Mouse (Mus musculus) hematopoietic stem cell, adult 5-6 weeks (primary cell): Measurements from ENCODE around the gene Uckl1. TPM values are rescaled to one million over a fixed set of nuclear protein-coding genes. Genes with fewer than 3 reads are reported as not detected.

ENCODE experiments used
- ATAC-seq, 2 experiments: fragments of 125-278 bp in 1 of 2; replicated peaks in 1 of 2; 2 replicates each; pipeline ENCODE4 v1.8.0; 2016 to 2017; ENCODE audit warnings: inconsistent platforms in 2 of 2, mild to moderate bottlenecking in 2 of 2, moderate number of reproducible peaks in 2 of 2, low read depth in 1 of 2, moderate TSS enrichment in 1 of 2; ENCODE audit not compliant: low FRiP score in 2 of 2, poor library complexity in 2 of 2, severe bottlenecking in 2 of 2, insufficient read depth in 1 of 2, low TSS enrichment in 1 of 2
- total RNA-seq: library from RNA; stranded (forward); fragments of 172-1452, 232-1000 nt; gene quantifications from 2 replicates; pipeline ENCODE4 v1.2.3, GENCODE M21; 2017

The Uckl1 gene
- total RNA-seq, 1 experiment from 2014 or later, result 66.1 TPM

DNA sequence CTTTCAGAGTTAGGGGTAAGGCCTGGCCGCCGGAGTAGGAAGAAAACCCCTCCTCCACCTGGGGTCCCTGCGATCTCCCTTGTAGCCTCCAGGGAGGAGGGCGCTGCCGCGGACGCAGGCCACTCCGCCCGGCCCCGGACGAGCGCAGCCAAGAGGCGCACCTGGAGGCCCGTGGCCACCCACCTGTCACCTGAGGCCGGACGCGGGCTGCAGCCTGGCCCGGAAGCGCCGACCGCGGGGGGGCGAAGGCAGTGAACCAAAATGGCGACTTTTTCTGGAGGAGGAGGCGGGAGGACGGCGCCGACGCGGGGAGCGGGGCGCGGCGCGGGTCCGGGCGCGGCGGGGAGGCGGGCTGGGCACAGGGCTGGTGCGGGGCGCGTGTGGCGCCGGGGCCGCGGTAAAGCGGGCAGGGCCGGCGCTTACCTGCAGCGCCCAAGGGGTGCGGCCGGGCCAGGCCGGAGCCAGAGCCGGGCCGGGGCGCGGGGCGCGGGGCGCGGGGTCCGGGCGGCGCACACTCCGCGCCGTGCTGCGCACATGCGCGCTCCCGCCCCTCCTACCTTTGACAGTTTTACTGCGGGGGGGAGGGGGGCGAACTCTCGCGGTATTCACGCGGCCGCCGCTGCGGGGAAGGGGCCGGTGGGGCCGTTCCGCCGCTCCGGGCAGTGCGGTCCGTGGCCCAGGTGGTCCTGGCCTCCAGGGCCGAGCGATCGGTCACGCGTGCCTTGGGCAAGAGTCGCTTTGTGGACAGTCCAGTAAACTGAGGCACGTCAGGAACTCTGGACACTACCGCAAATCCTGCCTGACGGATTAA lies 7.7 kb upstream of the Uckl1 start, which contains the start of gene Zfp512b:
Gene Zfp512b, minus strand, starts transcription at position 573 of the 811 bp plus-strand sequence.
- peak in 1 of 2 experiments; percentile 24; a peak in 2 of 4 replicates for ATAC-seq

DNA sequence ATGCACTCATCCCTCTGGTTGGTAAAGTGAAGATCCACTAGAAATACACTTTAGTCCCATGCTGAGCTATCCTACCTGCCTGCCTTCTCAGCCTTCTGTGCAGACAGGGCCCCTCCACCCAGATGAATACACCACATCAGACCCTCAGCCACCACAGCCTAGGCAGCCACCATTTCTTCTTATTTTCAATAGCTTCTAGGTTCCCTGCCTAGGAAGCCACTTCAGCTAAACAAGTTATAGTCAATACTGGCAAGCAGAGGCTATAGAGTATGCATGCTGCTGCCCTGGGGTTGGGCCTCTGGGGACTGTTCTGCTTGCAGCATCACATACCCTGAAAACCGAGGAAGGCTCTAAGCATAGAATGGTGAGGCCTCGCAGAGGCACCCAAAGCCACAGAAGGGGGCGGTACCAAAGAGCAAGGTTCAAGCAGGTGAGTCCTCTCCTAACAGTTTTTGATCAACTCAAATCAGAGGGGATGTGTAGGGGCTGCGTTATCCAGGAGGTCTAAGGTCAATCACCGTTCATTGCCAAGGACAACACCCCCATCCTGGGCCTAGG lies 6.9 kb upstream of the Uckl1 start, which contains the start of gene Prpf6:
Gene Prpf6, plus strand, starts transcription at position 341 of the 558 bp plus-strand sequence.
- ATAC-seq, result no peak

DNA sequence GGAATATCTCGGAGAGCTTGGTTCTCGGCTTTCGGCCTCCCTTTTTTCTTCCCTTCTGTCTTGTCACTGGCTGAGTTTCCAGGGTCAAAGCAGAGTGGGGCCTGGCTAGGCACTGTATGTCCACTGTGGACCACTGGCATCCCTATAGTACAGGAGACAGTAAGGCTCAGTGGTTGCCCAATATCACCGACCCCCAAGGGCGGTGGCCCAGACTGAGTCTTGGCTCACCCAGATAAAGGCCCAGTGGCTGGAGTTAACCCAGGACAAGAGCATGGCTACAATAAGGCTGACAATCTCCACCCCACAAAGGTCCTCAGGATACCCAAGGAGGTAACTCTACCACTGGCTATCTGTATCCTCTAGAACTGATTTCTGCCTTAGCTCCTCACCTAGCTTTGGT lies 5.8 kb upstream of the Uckl1 start:
- no peak for ATAC-seq

DNA sequence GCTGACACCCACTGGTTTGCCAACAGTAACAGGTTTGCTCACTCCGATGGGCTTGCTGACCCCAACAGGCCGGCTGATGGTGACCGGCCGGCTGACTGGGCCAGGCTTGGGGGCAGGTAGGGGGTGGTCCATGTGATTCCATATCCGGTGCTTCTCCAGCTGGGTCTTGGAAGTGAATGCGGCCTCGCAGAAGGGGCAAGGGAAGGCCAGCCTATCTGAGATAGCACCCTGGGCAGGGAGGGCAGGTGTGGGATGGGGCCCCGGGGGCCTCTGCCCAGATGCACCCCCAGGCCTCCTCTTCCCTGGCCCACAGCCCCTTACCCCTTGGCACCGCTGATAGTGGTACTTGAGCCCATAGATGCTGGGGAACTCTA lies 5.0 kb upstream of the Uckl1 start:
- ATAC-seq, result no peak

DNA sequence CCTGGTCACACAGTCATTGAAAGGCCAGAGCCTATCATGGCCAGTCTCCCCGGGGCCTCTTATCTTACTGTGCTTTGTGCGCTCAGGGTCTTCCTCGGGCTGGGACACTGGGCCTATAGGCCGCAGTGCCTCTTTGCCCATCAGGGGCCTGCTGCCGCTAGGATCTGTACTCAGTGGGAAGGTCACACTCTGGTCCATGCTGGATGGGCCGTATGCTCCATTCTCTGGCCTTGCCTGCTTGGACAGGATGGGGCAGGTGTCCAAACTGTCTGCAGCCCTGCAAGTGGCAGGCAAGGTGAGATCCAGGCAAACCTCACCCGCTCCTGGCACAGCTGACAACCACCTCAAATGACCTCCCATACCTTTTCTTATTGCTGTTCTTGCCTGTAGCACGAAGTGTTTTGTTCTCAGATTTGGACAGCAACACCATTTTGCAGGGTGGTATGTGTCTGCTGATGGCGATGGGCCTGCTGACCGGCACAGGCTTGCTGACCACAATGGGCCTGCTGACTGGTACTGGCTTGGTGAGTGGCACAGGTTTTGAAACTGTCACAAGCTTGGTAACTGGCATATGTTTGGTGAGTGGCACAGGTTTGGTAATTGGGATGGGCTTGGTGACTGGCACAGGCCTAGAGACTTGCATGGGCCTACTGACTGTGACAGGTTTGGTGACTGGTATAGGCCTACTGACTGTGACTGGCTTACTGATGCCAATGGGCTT lies 4.5 kb upstream of the Uckl1 start:
- no peak for ATAC-seq

DNA sequence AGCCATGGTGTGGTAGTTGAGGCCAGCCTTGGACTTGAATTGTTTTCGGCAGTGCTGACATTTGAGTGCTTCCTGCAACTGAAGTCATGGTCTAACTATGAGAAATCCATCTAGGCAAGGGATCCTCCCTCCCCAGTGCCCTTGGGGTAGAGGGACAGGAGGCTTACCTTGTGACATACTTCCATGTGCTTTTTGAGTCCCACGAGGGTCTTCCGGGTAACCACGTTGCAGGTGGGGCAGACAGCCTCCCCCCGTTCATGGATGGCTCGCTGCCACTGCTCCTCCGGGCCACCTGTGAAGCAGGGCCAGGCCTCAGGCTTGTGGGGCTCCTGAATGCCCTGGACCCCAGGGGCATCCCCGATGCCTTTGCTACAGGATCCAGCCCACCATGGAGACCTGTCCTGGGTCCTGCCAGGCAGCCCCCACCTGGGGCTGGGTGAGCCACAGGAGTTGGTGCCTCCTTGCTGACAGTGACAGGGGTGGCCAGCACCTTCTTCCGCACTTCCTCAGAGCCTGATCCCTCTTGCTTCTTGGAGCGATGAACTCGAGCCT lies 3.6 kb upstream of the Uckl1 start:
- ATAC-seq, result no peak

DNA sequence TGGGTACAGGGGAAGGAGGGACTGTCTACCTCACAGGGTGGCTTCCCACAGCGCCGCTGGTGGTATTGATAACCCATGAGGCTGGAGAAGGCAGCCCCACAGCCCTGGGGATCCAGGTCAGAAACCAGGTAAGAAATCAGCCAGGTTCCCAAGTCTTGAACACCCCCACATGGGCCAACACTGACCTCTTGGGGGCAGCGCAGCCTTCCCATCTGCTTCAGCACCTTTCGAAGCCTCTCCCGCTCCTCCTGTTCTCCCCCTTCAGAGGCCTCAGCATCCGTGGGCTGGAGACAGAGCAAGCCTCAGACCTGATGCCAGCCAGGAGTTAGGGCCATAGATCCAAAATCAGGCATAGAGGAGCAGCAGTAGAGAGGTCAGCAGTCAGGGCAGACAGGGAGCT lies 3.1 kb upstream of the Uckl1 start:
- ATAC-seq, result no peak

DNA sequence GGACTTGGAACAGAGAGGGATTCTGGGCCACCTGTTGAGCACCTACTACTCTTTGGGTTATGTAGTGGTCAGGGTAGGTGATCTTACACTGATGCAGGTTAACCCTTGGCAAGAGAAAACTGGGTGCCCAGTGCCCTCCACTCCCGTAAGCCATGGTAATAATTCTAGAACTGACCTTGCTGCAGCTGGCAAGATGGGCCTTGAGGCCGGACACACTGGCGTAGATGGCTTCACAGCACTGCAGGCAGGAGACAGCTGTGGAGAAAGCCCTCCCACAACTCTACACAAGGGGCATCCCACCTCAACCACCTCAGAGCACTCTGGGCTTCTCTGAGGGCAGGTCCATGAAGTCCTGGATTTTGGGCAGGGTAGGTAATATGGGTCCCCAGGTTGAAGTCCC lies 1.4 kb upstream of the Uckl1 start:
- no peak for ATAC-seq

DNA sequence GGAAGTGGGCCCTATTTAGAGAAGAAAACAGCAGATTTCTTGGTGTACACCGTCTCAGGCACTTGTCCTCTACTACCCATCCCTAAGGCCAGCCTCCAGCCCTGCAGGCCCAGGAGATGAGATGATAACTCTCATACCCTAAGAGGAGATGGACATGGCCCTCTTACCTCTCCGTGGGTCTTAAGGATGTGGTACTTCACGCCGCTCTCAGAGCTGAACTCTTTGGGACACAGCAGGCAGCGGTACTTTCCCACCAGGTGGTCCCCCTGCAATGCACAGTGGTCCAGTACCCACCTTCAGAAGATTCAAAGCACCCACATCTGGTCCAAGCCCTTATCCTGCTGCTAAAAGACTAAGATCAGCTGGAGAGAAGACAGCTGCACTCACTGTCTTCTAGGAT lies 814 bp upstream of the Uckl1 start:
- no peak for ATAC-seq

DNA sequence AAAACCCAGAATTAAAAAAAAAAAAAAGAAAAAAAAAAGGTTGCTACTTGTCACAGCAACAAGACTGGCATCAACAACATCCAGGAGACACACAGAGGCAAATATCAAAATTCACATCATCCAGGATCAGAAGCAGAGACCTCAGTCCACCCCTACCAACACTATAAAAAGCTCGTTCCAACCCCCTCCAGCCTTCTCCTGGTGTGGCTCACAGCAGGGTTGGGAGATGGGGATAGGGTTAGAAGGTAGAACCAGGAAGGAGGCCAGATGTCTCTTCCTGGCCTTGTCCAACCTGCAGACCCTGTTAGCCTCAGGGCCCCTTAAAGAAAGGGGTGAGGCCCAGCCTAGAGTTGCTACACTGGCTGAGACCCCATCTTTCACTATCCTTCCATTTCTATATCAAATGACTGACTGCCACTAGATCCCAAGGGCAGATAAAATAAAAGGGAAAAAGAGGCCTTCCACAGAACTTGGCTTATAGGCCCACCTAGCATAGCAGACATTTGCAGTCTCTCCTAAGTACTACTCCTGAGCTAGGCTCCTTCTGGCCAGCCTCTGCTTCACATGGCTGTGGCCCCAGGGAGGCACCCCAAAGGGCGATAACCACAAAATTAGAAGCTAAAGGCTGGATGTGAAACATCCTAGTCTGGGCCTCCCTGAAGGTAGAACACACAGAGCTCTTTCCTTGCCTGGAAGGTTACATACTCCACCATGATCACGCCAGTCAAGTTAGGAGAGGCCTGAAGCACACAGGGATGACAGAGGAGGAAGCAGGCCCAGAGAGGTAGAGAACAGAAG lies 1.0 kb downstream of the Uckl1 start:
- no peak for ATAC-seq

DNA sequence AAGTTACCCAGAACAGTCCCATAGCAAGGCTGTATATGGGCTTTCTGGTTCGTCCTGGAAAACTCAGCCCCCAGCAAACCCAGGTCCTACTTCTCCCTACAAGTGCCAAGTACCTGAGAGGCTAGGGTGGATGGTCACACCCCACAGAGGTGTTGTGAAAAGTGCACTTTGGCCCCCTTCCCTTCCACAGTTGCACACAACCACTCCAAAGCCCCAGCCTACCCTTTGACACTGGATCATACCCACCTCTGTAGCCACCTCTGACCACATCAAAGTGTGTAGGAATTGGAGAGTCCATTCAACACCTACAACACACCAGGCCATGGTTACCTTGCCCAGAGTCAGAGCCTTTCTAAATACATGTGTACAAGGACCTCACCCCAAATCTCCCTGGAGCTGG lies 1.8 kb downstream of the Uckl1 start:
- ATAC-seq, result no peak

DNA sequence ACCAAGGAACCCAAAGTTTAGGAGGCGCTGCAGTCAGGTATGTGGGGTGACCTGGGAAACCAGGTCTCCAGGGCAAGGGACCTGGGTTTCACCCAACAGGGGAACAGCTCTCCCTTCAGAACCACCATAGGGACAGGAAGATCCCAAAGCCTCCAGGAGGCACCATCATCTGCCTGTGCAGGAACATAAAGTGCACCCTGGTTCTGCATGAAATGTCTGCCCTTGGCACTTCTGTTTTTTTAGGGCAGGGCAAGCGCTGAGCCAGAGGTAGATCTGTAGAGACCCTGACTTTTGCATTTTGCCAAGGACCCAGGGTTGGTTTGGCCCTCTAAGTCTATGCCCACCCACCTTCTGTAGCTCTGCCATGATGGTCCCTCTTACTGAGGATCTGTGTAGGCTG lies 2.3 kb downstream of the Uckl1 start:
- ATAC-seq, result no peak

DNA sequence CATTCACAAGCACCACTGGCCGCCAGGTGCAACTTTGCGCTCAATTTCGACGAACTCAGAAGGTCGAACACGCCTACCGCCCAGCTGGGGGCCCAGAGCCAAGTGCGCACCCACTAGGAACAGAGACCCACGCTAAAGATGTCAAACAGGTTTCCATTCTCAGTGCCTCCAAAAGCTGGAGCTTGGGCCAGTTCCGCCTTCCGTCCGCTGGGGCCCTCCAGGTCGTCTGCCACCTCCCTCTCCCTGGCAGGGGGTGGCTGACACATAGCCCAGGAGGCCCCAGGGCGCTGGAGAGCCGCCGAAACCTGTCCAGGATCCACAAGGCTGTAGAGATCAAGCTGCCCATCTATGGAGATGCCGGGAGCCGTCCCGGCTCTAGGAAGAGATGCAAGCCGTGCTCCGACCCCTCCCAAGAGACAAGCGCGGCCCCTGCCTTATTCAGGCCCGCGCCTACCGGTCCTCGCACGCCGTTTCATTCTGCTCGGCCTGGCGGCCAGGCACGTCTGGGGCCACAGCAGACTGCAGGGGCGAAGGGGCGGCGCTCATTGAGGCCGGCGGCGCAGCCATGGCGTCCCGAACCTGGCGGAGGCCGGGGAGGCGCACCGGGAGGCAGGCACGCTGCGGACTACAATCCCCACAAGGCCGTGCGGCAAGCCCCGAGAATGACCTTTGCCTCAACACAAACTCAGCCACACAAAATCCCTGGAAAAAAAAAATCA lies 3.1 kb downstream of the Uckl1 start:
- peak; percentile 48 to 66 for ATAC-seq

DNA sequence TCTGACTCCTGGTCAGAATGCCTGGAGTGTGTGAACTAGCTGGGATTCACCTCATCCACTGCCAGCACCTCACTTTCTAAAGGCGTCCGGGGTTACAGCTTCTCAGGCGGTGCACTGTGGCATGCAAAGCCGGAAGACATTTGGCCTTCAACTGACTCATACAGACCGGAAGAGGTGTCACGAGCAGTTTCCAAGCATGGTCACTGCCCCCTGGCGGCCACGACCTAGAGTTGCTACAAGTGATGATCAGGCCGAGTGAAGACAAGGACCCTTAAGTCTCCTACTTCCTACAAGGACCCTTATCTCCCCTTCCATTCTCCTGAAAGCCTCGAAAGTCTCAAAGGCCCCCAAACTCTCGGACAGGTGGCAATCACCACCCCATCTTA lies 3.7 kb downstream of the Uckl1 start:
- peak; percentile 89 to 90 for ATAC-seq

DNA sequence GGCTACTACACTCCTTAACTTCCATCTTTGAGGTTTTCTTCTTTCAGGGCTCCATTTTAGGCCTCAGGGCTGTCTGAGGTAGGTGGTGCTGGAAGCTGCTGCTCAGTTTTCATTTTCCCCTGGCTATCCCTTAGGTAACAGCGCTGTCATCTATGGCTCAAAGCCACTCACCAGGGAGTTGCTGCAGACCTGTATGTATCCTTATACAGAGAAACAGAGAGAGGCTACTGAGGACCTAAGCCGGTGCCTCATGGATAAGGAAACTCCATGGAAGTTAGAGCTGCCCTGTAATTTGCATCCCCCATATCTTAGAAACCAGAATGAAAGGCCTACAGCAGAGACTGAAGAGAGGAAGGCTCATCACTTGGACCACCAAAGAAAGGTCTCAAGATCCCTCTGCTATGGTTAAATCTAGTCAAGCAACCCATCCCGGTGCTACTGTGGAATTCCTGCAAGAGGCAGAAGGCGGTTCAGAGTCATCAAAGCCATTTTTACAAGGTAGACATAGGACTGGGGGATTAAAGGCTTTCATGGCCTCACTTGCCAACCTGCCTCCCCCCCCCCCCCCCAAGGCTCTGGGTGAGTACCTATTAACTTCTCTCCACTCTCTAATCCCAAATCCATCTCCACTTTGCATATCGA lies 4.4 kb downstream of the Uckl1 start:
- no peak for ATAC-seq

DNA sequence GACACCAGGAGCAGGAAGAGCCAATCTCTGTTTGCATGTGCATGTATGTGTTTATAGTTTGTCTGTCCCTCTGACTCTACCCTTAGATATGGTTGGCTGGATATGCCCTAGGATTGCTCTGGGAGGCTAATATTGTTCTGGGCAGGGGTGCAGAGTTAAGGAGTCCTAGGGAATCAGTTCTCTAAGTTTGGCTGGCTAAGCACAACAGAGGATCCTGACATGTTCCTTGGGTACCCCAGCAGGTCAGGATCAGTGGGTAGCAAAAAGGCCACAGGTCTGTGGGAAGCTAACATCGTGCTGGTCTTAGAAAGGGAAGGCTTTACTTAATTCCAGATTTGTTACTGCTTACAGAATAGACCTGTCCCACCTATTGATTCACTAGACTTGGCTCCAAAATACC lies 5.0 kb downstream of the Uckl1 start:
- no peak for ATAC-seq
